28 mouse cellular contexts compared by ENCODE assay signal in the genomic region with DNA sequence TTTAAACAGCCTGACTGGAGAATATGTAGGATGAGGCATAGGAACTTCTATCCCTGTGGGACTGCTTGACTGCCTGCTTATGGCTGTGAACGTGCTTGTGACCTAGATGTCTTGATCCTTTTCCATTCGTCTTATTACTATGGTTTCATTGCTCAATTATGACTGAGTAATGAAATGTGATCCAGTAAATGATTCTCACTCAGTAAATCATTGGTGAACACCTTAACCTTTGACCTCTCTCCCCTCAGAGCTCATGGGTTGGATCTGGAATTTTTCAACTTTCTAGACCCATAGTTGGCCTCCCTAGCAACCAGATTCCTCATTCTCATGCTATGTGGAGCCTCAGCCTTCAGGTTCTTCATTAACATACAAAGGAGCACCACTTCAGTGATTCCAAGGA.
A peak's percentile ranks its signal among the peaks of the same experiment; 100 is the strongest.
DNase-seq lines count a peak whose midpoint lies in the region; ATAC-seq and TF ChIP-seq lines count a peak whose summit lies in the region.
"Had no signal": no experiment of that assay in that cellular context is flagged by ENCODE, and none has a peak within 500 bp of the region (broad histone marks: within the 10 kb centered on the region; RNA-seq: fewer than 3 reads in every experiment).

No protein-coding gene starts in this region.

- H3K9ac ChIP-seq in lung, embryonic 14.5 days = no peak overlapping the region
- H3K9ac ChIP-seq in midbrain, embryonic 11.5 days (ENCODE audit: low read length) = no peak overlapping the region
- no peak overlapping the region for H3K9ac ChIP-seq in midbrain, postnatal 0 days (replicated peaks; ENCODE audit: low read length, poor library complexity, severe bottlenecking)
- H3K9ac ChIP-seq: embryonic facial prominence, embryonic 12.5 days; embryonic facial prominence, embryonic 15.5 days; forebrain, postnatal 0 days; heart, embryonic 13.5 days; hindbrain, embryonic 14.5 days had no signal

- no peak for TF ChIP-seq CTCF in kidney, adult 2 months (conservative IDR thresholded peaks at IDR 0.05; ENCODE audit: insufficient read depth, insufficient read length, low read depth, low read length)
- no peak for TF ChIP-seq CTCF in lung, embryonic 14.5 days (IDR thresholded peaks at IDR 0.05; ENCODE audit: low read depth)
- no peak for TF ChIP-seq CTCF in lung, adult 2 months (IDR thresholded peaks at IDR 0.05; ENCODE audit: insufficient read depth, low read length)
- no peak for TF ChIP-seq CTCF in midbrain, postnatal 0 days (IDR thresholded peaks at IDR 0.05)

- DNase-seq in kidney, adult 2 months = peak; percentile 28
- no peak for DNase-seq in kidney, postnatal 25 days
- peak; percentile 24 for DNase-seq in lung, embryonic 14.5 days
- no peak for DNase-seq in lung, adult 2 months
- peak; percentile 57 for DNase-seq in midbrain, embryonic 11.5 days (ENCODE audit: low spot score, missing footprints)
- DNase-seq in midbrain, postnatal 0 days (ENCODE audit: low spot score) = no peak
- no peak for DNase-seq in frontal cortex, postnatal 25 days (ENCODE audit: low spot score in 2 of 2)
- DNase-seq: adrenal gland, adult 2 months; adrenal gland, postnatal 14 days; B cell, adult 2 months; cerebellum, adult 11-12 months; cerebellum, adult 8-10 months; cerebellum, postnatal 10 days; cerebellum, postnatal 36 days; forebrain, postnatal 0 days; gastrocnemius, postnatal 10 days; gastrocnemius, postnatal 36 days; heart, adult 2 months; heart, postnatal 14 days; heart, postnatal 4 days had no signal

- H3K4me1 ChIP-seq in kidney, adult 2 months (ENCODE audit: control insufficient read depth, insufficient read depth, low read length) = no peaks in the 10 kb centered on the region
- H3K4me1 ChIP-seq in lung, embryonic 14.5 days (ENCODE audit: insufficient read depth) = no peaks in the 10 kb centered on the region
- no peaks in the 10 kb centered on the region for H3K4me1 ChIP-seq in lung, adult 2 months (ENCODE audit: control insufficient read depth, insufficient read depth, low read length)
- no peaks in the 10 kb centered on the region for H3K4me1 ChIP-seq in midbrain, embryonic 11.5 days (ENCODE audit: control insufficient read depth, insufficient read depth, low read length)
- H3K4me1 ChIP-seq in midbrain, postnatal 0 days (ENCODE audit: insufficient read depth, low read length) = no peaks in the 10 kb centered on the region
- H3K4me1 ChIP-seq: embryonic facial prominence, embryonic 12.5 days; embryonic facial prominence, embryonic 15.5 days; heart, embryonic 10.5 days had no signal

- no peak overlapping the region for H3K4me2 ChIP-seq in lung, embryonic 14.5 days
- no peak overlapping the region for H3K4me2 ChIP-seq in midbrain, embryonic 11.5 days
- no peak overlapping the region for H3K4me2 ChIP-seq in midbrain, postnatal 0 days (ENCODE audit: low read depth, low read length, poor library complexity, severe bottlenecking)
- H3K4me2 ChIP-seq: embryonic facial prominence, embryonic 12.5 days; embryonic facial prominence, embryonic 15.5 days; heart, embryonic 13.5 days; hindbrain, embryonic 14.5 days had no signal

- no peaks in the 10 kb centered on the region for H3K27me3 ChIP-seq in kidney, adult 2 months (replicated peaks; ENCODE audit: control insufficient read depth, insufficient read depth, low read length)
- no peaks in the 10 kb centered on the region for H3K27me3 ChIP-seq in lung, embryonic 14.5 days (ENCODE audit: insufficient read depth, low read length)
- H3K27me3 ChIP-seq in midbrain, embryonic 11.5 days (ENCODE audit: control insufficient read depth, insufficient read depth, low read length) = no peaks in the 10 kb centered on the region
- no peaks in the 10 kb centered on the region for H3K27me3 ChIP-seq in midbrain, postnatal 0 days (ENCODE audit: insufficient read depth, low read length)
- H3K27me3 ChIP-seq: embryonic facial prominence, embryonic 12.5 days; embryonic facial prominence, embryonic 15.5 days; heart, embryonic 13.5 days had no signal

- no peak overlapping the region for H3K27ac ChIP-seq in kidney, adult 2 months (ENCODE audit: insufficient read depth, low read depth, low read length)
- no peak overlapping the region for H3K27ac ChIP-seq in lung, embryonic 14.5 days (ENCODE audit: low read depth)
- no peak overlapping the region for H3K27ac ChIP-seq in midbrain, embryonic 11.5 days (ENCODE audit: low read depth, low read length)
- no peak overlapping the region for H3K27ac ChIP-seq in midbrain, postnatal 0 days (ENCODE audit: low read depth, low read length)
- H3K27ac ChIP-seq: embryonic facial prominence, embryonic 12.5 days; embryonic facial prominence, embryonic 15.5 days; heart, adult 2 months; heart, embryonic 10.5 days; heart, embryonic 13.5 days; hindbrain, embryonic 14.5 days; hindbrain, postnatal 0 days had no signal

- H3K36me3 ChIP-seq in kidney, adult 2 months (ENCODE audit: control insufficient read depth, insufficient read depth, low read length) = no peaks in the 10 kb centered on the region
- H3K36me3 ChIP-seq in lung, embryonic 14.5 days (ENCODE audit: insufficient read depth) = no peaks in the 10 kb centered on the region
- H3K36me3 ChIP-seq in midbrain, embryonic 11.5 days (ENCODE audit: control insufficient read depth, insufficient read depth, low read length) = no peaks in the 10 kb centered on the region
- no peaks in the 10 kb centered on the region for H3K36me3 ChIP-seq in midbrain, postnatal 0 days (ENCODE audit: insufficient read depth, low read length)
- H3K36me3 ChIP-seq: embryonic facial prominence, embryonic 12.5 days; embryonic facial prominence, embryonic 15.5 days; G1E; heart, embryonic 10.5 days; heart, embryonic 13.5 days had no signal

- no peak overlapping the region for H3K4me3 ChIP-seq in kidney, adult 2 months (ENCODE audit: insufficient read depth, low read depth, low read length)
- H3K4me3 ChIP-seq in lung, embryonic 14.5 days (ENCODE audit: low read depth, low read length) = no peak overlapping the region
- H3K4me3 ChIP-seq in lung, adult 2 months (replicated peaks; ENCODE audit: extremely low read depth, low read depth, low read length) = no peak overlapping the region
- no peak overlapping the region for H3K4me3 ChIP-seq in midbrain, embryonic 11.5 days (ENCODE audit: low read depth, low read length)
- H3K4me3 ChIP-seq in midbrain, postnatal 0 days (ENCODE audit: low read depth, low read length) = no peak overlapping the region
- H3K4me3 ChIP-seq: embryonic facial prominence, embryonic 12.5 days; embryonic facial prominence, embryonic 15.5 days; heart, adult 2 months; heart, embryonic 10.5 days; heart, embryonic 13.5 days had no signal

- ATAC-seq in lung, embryonic 14.5 days (ENCODE audit: insufficient read depth) = no peak
- ATAC-seq in midbrain, embryonic 11.5 days (ENCODE audit: low FRiP score) = no peak
- ATAC-seq in midbrain, postnatal 0 days (ENCODE audit: low FRiP score) = no peak
- ATAC-seq: forebrain, embryonic 14.5 days; forebrain, postnatal 0 days; hindbrain, postnatal 0 days had no signal

- 43% methylated on average over 2 of the region's 2 CpGs for WGBS in kidney, adult 2 months
- 36% methylated on average over 2 of the region's 2 CpGs for WGBS in lung, embryonic 14.5 days
- WGBS in lung, adult 2 months = 44% methylated on average over 2 of the region's 2 CpGs
- WGBS in midbrain, embryonic 11.5 days = 69% methylated on average over 2 of the region's 2 CpGs
- 79% methylated on average over 2 of the region's 2 CpGs for WGBS in midbrain, postnatal 0 days

- no peaks in the 10 kb centered on the region for H3K9me3 ChIP-seq in lung, embryonic 14.5 days (ENCODE audit: low read depth, low read length)
- no peaks in the 10 kb centered on the region for H3K9me3 ChIP-seq in midbrain, embryonic 11.5 days (ENCODE audit: control insufficient read depth, low read length)
- no peaks in the 10 kb centered on the region for H3K9me3 ChIP-seq in midbrain, postnatal 0 days (ENCODE audit: low read length)
- H3K9me3 ChIP-seq: embryonic facial prominence, embryonic 12.5 days; embryonic facial prominence, embryonic 15.5 days; heart, embryonic 10.5 days; heart, embryonic 13.5 days had no signal

- TF ChIP-seq POLR2A in kidney, adult 2 months (IDR thresholded peaks at IDR 0.05; ENCODE audit: low read depth, low read length) = no peak
- TF ChIP-seq POLR2A in lung, adult 2 months (IDR thresholded peaks at IDR 0.05; ENCODE audit: borderline replicate concordance, extremely low read depth, low read depth, low read length) = no peak

Comparison
In these comparisons a context has a peak if more than half of its experiments do, and no peak if none do; other contexts are left out.
1. DNase-seq: peak in kidney, adult 2 months (single experiment), lung, embryonic 14.5 days (single experiment) and midbrain, embryonic 11.5 days (single experiment); none in kidney, postnatal 25 days (0 of 2), lung, adult 2 months (single experiment), midbrain, postnatal 0 days (single experiment) and frontal cortex, postnatal 25 days (0 of 2).